Mouse (Mus musculus) liver, embryonic 14 days (tissue): ENCODE data around the gene Acy3. TPM values are rescaled to one million over a fixed set of nuclear protein-coding genes. Genes with fewer than 3 reads are reported as not detected.

ENCODE experiments used
- polyA plus RNA-seq: library from polyadenylated mRNA; depleted of rRNA; stranded (reverse); fragments of >200 nt; gene quantifications from 2 replicates; pipeline ENCODE4 v1.2.3, GENCODE M21; 2012; rRNA removed

Acy3 gene
- polyA plus RNA-seq: 8.6 and 11.4 TPM in 2 replicates

GRCm38 (mm10) chr19:3986334-3986733 lies at the start of gene Acy3:
Gene Acy3 (plus strand): TSS chr19:3986570.

GRCm38 (mm10) chr19:3958470-3958869 lies 27.9 kb upstream of the Acy3 start, which contains the start of gene Aldh3b3:
Gene Aldh3b3 (plus strand): TSS chr19:3958645.

GRCm38 (mm10) chr19:3972229-3972628 lies 14.1 kb upstream of the Acy3 start, which contains the start of gene Aldh3b2:
Gene Aldh3b2 (plus strand): TSS chr19:3972328.

GRCm38 (mm10) chr19:3992416-3992815 lies 6.0 kb downstream of the Acy3 start, which contains the start of gene Tbx10:
Gene Tbx10 (plus strand): TSS chr19:3992752.

GRCm38 (mm10) chr19:4000119-4000900 lies 13.9 kb downstream of the Acy3 start, which contains the start of the genes Nudt8 and Gm49405:
Gene Nudt8 (plus strand): TSS chr19:4000580.
Gene Gm49405 (plus strand): TSS chr19:4000626.

GRCm38 (mm10) chr19:4003112-4003511 lies 16.7 kb downstream of the Acy3 start, which contains the start of gene Doc2g:
Gene Doc2g (plus strand): TSS chr19:4003313.

GRCm38 (mm10) chr19:4012432-4013022 lies 26.2 kb downstream of the Acy3 start, which contains the start of gene Ndufv1:
Gene Ndufv1 (minus strand): TSS chr19:4012806.

GRCm38 (mm10) chr19:4037788-4038232 lies 51.4 kb downstream of the Acy3 start, which contains the start of gene Gstp1:
Gene Gstp1 (minus strand): TSS chr19:4037985.

Other genes starting within 250 kb of the Acy3 start
- 6.2 and 7.1 TPM in 2 replicates for gene Kmt5b, start 219.1 kb upstream of the Acy3 start, polyA plus RNA-seq
- gene Chka, start 134.8 kb upstream of the Acy3 start, polyA plus RNA-seq: 14.7 and 17.5 TPM in 2 replicates
- 44.9 and 50.6 TPM in 2 replicates for gene Tcirg1, start 79.4 kb upstream of the Acy3 start, polyA plus RNA-seq
- 113 and 127 TPM in 2 replicates for gene Ndufs8, start 73.8 kb upstream of the Acy3 start, polyA plus RNA-seq
- gene Aldh3b1, start 56.8 kb upstream of the Acy3 start, polyA plus RNA-seq: 2.7 and 3.6 TPM in 2 replicates
- 15.5 and 20.9 TPM in 2 replicates for gene Unc93b1, start 51.4 kb upstream of the Acy3 start, polyA plus RNA-seq
- 0.02 TPM in 1 of 2 replicates, not detected in the other for gene Aldh3b3, start 27.9 kb upstream of the Acy3 start, polyA plus RNA-seq
- gene Aldh3b2, start 14.2 kb upstream of the Acy3 start, polyA plus RNA-seq: 0.29 and 0.64 TPM in 2 replicates
- 0.29 and 0.55 TPM in 2 replicates for gene Tbx10, start 6.2 kb downstream of the Acy3 start, polyA plus RNA-seq
- 2.0 and 3.6 TPM in 2 replicates for gene Nudt8, start 14.0 kb downstream of the Acy3 start, polyA plus RNA-seq
- 0.59 and 0.60 TPM in 2 replicates for gene Gm49405, start 14.1 kb downstream of the Acy3 start, polyA plus RNA-seq
- 1.4 and 1.5 TPM in 2 replicates for gene Doc2g, start 16.7 kb downstream of the Acy3 start, polyA plus RNA-seq
- gene Ndufv1, start 26.2 kb downstream of the Acy3 start, polyA plus RNA-seq: 79.3 and 86.8 TPM in 2 replicates
- gene Gstp1, start 51.4 kb downstream of the Acy3 start, polyA plus RNA-seq: 225 and 279 TPM in 2 replicates
- gene Gstp2, start 59.5 kb downstream of the Acy3 start, polyA plus RNA-seq: 6.6 and 8.4 TPM in 2 replicates
- gene Gstp3, start 73.0 kb downstream of the Acy3 start, polyA plus RNA-seq: 54.9 and 71.8 TPM in 2 replicates
- gene Cabp2, start 95.0 kb downstream of the Acy3 start, polyA plus RNA-seq: 0.23 and 0.25 TPM in 2 replicates
- 46.8 and 54.8 TPM in 2 replicates for gene Cdk2ap2, start 110.6 kb downstream of the Acy3 start, polyA plus RNA-seq
- gene Pitpnm1, start 113.4 kb downstream of the Acy3 start, polyA plus RNA-seq: 5.4 and 6.1 TPM in 2 replicates
- 36.6 and 38.9 TPM in 2 replicates for gene Aip, start 139.3 kb downstream of the Acy3 start, polyA plus RNA-seq
- gene Gpr152, start 153.2 kb downstream of the Acy3 start, polyA plus RNA-seq: not detected in 2 replicates
- gene Cabp4, start 157.5 kb downstream of the Acy3 start, polyA plus RNA-seq: 0.08 and 0.10 TPM in 2 replicates
- gene Coro1b, start 162.0 kb downstream of the Acy3 start, polyA plus RNA-seq: 50.4 and 60.2 TPM in 2 replicates
- gene Ptprcap, start 167.0 kb downstream of the Acy3 start, polyA plus RNA-seq: 12.2 and 12.5 TPM in 2 replicates
- 16.1 and 20.9 TPM in 2 replicates for gene Rps6kb2, start 176.8 kb downstream of the Acy3 start, polyA plus RNA-seq
- gene Carns1, start 188.9 kb downstream of the Acy3 start, polyA plus RNA-seq: 0.32 and 0.41 TPM in 2 replicates
- 2.6 and 3.0 TPM in 2 replicates for gene Tbc1d10c, start 204.7 kb downstream of the Acy3 start, polyA plus RNA-seq
- gene Ppp1ca, start 205.5 kb downstream of the Acy3 start, polyA plus RNA-seq: 200 and 246 TPM in 2 replicates
- gene Rad9a, start 215.1 kb downstream of the Acy3 start, polyA plus RNA-seq: 18.8 and 20.8 TPM in 2 replicates
- 0.97 and 1.0 TPM in 2 replicates for gene Clcf1, start 227.7 kb downstream of the Acy3 start, polyA plus RNA-seq
- gene AC109138.7, start 227.8 kb downstream of the Acy3 start, polyA plus RNA-seq: not detected in 2 replicates
- 12.3 and 14.6 TPM in 2 replicates for gene Pold4, start 245.3 kb downstream of the Acy3 start, polyA plus RNA-seq